Mouse (Mus musculus): ENCODE measurements around the gene Neurl2. TPM values are rescaled to one million over a fixed set of nuclear protein-coding genes. Genes with fewer than 3 reads are reported as not detected.
A peak's percentile ranks its signal among the peaks of the same experiment; 100 is the strongest.

Gene Neurl2
- total and polyA plus RNA-seq, 3 experiments: 1.8 to 4.1 (median 2.1) TPM

DNA sequence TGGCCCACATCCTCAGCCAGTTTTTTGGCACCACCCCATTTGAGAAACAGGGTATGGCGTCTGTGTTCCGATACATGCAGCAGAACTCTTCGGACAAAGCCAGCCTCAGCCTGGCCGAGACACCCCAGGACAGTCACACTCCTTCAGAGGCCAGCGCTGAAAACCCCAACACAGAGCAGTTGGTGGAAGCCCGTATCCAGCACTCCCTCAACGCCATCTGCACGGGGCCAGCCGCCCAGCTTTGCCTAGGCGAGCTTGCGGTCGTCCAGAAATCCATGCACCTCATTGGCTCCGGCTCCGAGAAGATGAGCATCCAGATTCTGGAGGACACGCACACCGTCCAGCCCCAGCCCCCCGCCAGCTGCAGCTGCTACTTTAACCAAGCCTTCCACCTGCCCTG, 7.7 kb downstream of the Neurl2 start:
- Histone ChIP-seq H3K4me2 (ENCODE audit: insufficient read depth, low read depth, poor library complexity, severe bottlenecking) (no peak overlapping the region), H3K36me3 (replicated peaks in 1 of 2; ENCODE audit: control insufficient read depth in 1 of 2, insufficient read depth in 1 of 2, low read length in 1 of 2) (peaks cover 38 to 58% of the 10 kb centered on the region in 2 experiments), H3K4me1 (ENCODE audit: control insufficient read depth in 1 of 2, insufficient read depth in 2 of 2) (peaks cover 0 to 43% of the 10 kb centered on the region in 2 experiments; a peak in 3 of 4 replicates), H3K79me2 (replicated peaks; ENCODE audit: control insufficient read depth, extremely low read depth, insufficient read depth, poor library complexity, severe bottlenecking) (no peaks in the 10 kb centered on the region; the same call in 1 of the 2 replicates), H3K4me3 (replicated peaks in 1 of 3; ENCODE audit: low read depth in 2 of 3, low read length in 2 of 3, poor library complexity in 1 of 3) (no peak overlapping the region), H3K9me3 (replicated peaks; ENCODE audit: low read length) (no peaks in the 10 kb centered on the region), H3K27ac (ENCODE audit: insufficient read depth, low read depth) (no peak overlapping the region), H3K9ac (ENCODE audit: insufficient read depth, low read depth) (no peak overlapping the region), H3K27me3 (replicated peaks) (no peaks in the 10 kb centered on the region)
- DNase-seq (ENCODE audit: extremely low read depth): no peak
- in situ Hi-C loops (cut with MboI; ENCODE audit: low pct_ligation_motif_present, low pct_unique_long_range_greater_than_20kb, low sequenced_read_pairs): no loop called here
- dilution Hi-C loops (cut with MboI; ENCODE audit: extremely low pct_ligation_motif_present, extremely low pct_unique_long_range_greater_than_20kb, low sequenced_read_pairs): no loop called here
- TF ChIP-seq JUN (IDR thresholded peaks at IDR 0.05; ENCODE audit: insufficient read depth, low read depth, low read length): no peak
- no peak for TF ChIP-seq KAT2A (IDR thresholded peaks at IDR 0.05; ENCODE audit: insufficient replicate concordance, low read length)
- no peak for TF ChIP-seq ETS1 (conservative IDR thresholded peaks at IDR 0.05; ENCODE audit: low read depth, low read length)
- TF ChIP-seq ZKSCAN1 (IDR thresholded peaks at IDR 0.05; ENCODE audit: borderline replicate concordance, low read depth, low read length): no peak
- TF ChIP-seq MYC (IDR thresholded peaks at IDR 0.05; ENCODE audit: low read depth, low read length): no peak
- TF ChIP-seq MAFK (IDR thresholded peaks at IDR 0.05; ENCODE audit: insufficient replicate concordance, low read length): no peak
- no peak for TF ChIP-seq EP300 (IDR thresholded peaks at IDR 0.05; ENCODE audit: low read length)
- no peak for TF ChIP-seq RAD21 (IDR thresholded peaks at IDR 0.05; ENCODE audit: low read depth, low read length)
- no peak for TF ChIP-seq UBTF (IDR thresholded peaks at IDR 0.05; ENCODE audit: low read depth, low read length)
- no peak for TF ChIP-seq HCFC1 (IDR thresholded peaks at IDR 0.05; ENCODE audit: low read depth, low read length)
- TF ChIP-seq MAZ (IDR thresholded peaks at IDR 0.05; ENCODE audit: low read depth, low read length): no peak
- no peak for TF ChIP-seq ELF1 (IDR thresholded peaks at IDR 0.05; ENCODE audit: low read depth, low read length)
- TF ChIP-seq POLR2A (IDR thresholded peaks at IDR 0.05; ENCODE audit: low read depth, low read length): no peak
- no peak for TF ChIP-seq MAX (IDR thresholded peaks at IDR 0.05; ENCODE audit: low read length)
- TF ChIP-seq SIN3A (IDR thresholded peaks at IDR 0.05; ENCODE audit: low read length): no peak
- TF ChIP-seq E2F4 (IDR thresholded peaks at IDR 0.05; ENCODE audit: insufficient replicate concordance, low read depth, low read length): no peak
- TF ChIP-seq ZNF384 (IDR thresholded peaks at IDR 0.05; ENCODE audit: low read depth, low read length): no peak
- TF ChIP-seq USF1 (IDR thresholded peaks at IDR 0.05; ENCODE audit: low read depth, low read length): no peak
- no peak for TF ChIP-seq USF2 (conservative IDR thresholded peaks at IDR 0.05; ENCODE audit: low read depth, low read length)

DNA sequence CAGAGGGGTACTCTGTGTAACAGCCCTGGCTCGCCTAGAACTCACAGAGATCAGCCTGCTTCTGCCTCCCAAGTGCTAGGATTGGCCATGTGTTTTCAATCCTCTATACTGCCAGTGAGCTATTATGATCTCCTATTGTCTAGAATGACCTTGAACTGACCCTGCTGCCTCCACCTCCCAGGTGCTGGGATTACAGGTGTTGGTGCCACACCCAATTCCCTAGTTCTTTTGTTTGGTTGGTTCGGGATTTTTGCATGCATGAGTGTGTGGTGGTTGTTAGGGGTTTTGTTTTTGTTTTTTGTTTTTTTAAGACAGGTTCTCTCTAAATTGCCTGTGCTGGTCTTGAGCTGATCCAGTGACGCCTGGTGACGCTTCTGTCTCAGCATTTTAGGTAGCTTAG, 9.3 kb downstream of the Neurl2 start:
- H3K27me3 ChIP-seq (replicated peaks): no peaks in the 10 kb centered on the region
- H3K27ac ChIP-seq (ENCODE audit: insufficient read depth, low read depth): no peak overlapping the region
- no peak overlapping the region for H3K4me3 ChIP-seq (replicated peaks in 1 of 3; ENCODE audit: low read depth in 2 of 3, low read length in 2 of 3, poor library complexity in 1 of 3)
- peaks cover 0 to 33% of the 10 kb centered on the region in 2 experiments; a peak in 3 of 4 replicates for H3K4me1 ChIP-seq (ENCODE audit: control insufficient read depth in 1 of 2, insufficient read depth in 2 of 2)
- no peak overlapping the region for H3K9ac ChIP-seq (ENCODE audit: insufficient read depth, low read depth)
- H3K4me2 ChIP-seq (ENCODE audit: insufficient read depth, low read depth, poor library complexity, severe bottlenecking): peak overlapping the region; percentile 35; the same call in 1 of the 2 replicates
- dilution Hi-C loops (cut with MboI; ENCODE audit: extremely low pct_ligation_motif_present, extremely low pct_unique_long_range_greater_than_20kb, low sequenced_read_pairs) (no loop called here), in situ Hi-C loops (cut with MboI; ENCODE audit: low pct_ligation_motif_present, low pct_unique_long_range_greater_than_20kb, low sequenced_read_pairs) (no loop called here)
- DNase-seq (ENCODE audit: extremely low read depth): no peak
- H3K9me3 ChIP-seq (replicated peaks; ENCODE audit: low read length): no peaks in the 10 kb centered on the region
- TF ChIP-seq CTCF (conservative IDR thresholded peaks at IDR 0.05 in 1 of 2, IDR thresholded peaks at IDR 0.05 in 1 of 2; ENCODE audit: low read depth in 2 of 2, low read length in 2 of 2) (no peak), ZKSCAN1 (IDR thresholded peaks at IDR 0.05; ENCODE audit: borderline replicate concordance, low read depth, low read length) (no peak), JUND (conservative IDR thresholded peaks at IDR 0.05; ENCODE audit: low read depth, low read length) (no peak), MYC (IDR thresholded peaks at IDR 0.05; ENCODE audit: low read depth, low read length) (no peak), ZNF384 (IDR thresholded peaks at IDR 0.05; ENCODE audit: low read depth, low read length) (no peak), ELF1 (IDR thresholded peaks at IDR 0.05; ENCODE audit: low read depth, low read length) (no peak)
- H3K36me3 ChIP-seq (replicated peaks in 1 of 2; ENCODE audit: control insufficient read depth in 1 of 2, insufficient read depth in 1 of 2, low read length in 1 of 2): peaks cover 42 to 69% of the 10 kb centered on the region in 2 experiments
- no peaks in the 10 kb centered on the region; the same call in 1 of the 2 replicates for H3K79me2 ChIP-seq (replicated peaks; ENCODE audit: control insufficient read depth, extremely low read depth, insufficient read depth, poor library complexity, severe bottlenecking)
